Mouse (Mus musculus) erythroid progenitor cell, adult 5-6 weeks (primary cell): ENCODE results near the gene Rabgap1. TPM values are rescaled to one million over a fixed set of nuclear protein-coding genes. Genes with fewer than 3 reads are reported as not detected.

Experiments
- total RNA-seq, 2 experiments: library from RNA; stranded (forward) in 1 of 2; stranded (reverse) in 1 of 2; fragments of 150-400 nt in 1 of 2; fragments of 186-747, 209-891 nt in 1 of 2; gene quantifications; 2 replicates each; pipeline versions ENCODE4 v1.2.3 to v1.2.4; 2015 to 2017; ENCODE audit warnings: low replicate concordance in 2 of 2

Rabgap1 gene
- total RNA-seq, 2 experiments from 2014 or later = 5.9 to 21.3 TPM

Other genes with a start within 250 kb of the Rabgap1 start
- gene Olfr366, start 231.7 kb upstream of the Rabgap1 start, total RNA-seq (2015; ENCODE audit: low replicate concordance) = not detected in 2 replicates
- not detected in 2 replicates for gene Olfr366, start 231.7 kb upstream of the Rabgap1 start, total RNA-seq (2017; ENCODE audit: low replicate concordance)
- not detected in 2 replicates for gene Olfr368, start 116.8 kb upstream of the Rabgap1 start, total RNA-seq (2015; ENCODE audit: low replicate concordance)
- gene Olfr368, start 116.8 kb upstream of the Rabgap1 start, total RNA-seq (2017; ENCODE audit: low replicate concordance) = not detected in 2 replicates
- 18.4 and 24.3 TPM in 2 replicates for gene Pdcl, start 83.9 kb upstream of the Rabgap1 start, total RNA-seq (2015; ENCODE audit: low replicate concordance)
- 11.5 and 26.7 TPM in 2 replicates for gene Pdcl, start 83.9 kb upstream of the Rabgap1 start, total RNA-seq (2017; ENCODE audit: low replicate concordance)
- gene Rc3h2, start 20.4 kb upstream of the Rabgap1 start, total RNA-seq (2015; ENCODE audit: low replicate concordance) = 37.8 and 40.7 TPM in 2 replicates
- 48.0 and 62.0 TPM in 2 replicates for gene Rc3h2, start 20.4 kb upstream of the Rabgap1 start, total RNA-seq (2017; ENCODE audit: low replicate concordance)
- gene Zbtb26, start 144 bp upstream of the Rabgap1 start, total RNA-seq (2015; ENCODE audit: low replicate concordance) = 5.4 and 9.2 TPM in 2 replicates
- 6.4 and 8.0 TPM in 2 replicates for gene Zbtb26, start 144 bp upstream of the Rabgap1 start, total RNA-seq (2017; ENCODE audit: low replicate concordance)
- 6.5 and 14.3 TPM in 2 replicates for gene Zbtb6, start 108 bp upstream of the Rabgap1 start, total RNA-seq (2015; ENCODE audit: low replicate concordance)
- 13.2 and 22.3 TPM in 2 replicates for gene Zbtb6, start 108 bp upstream of the Rabgap1 start, total RNA-seq (2017; ENCODE audit: low replicate concordance)
- 1.3 and 1.4 TPM in 2 replicates for gene Gpr21, start 73.1 kb downstream of the Rabgap1 start, total RNA-seq (2015; ENCODE audit: low replicate concordance)
- gene Gpr21, start 73.1 kb downstream of the Rabgap1 start, total RNA-seq (2017; ENCODE audit: low replicate concordance) = 0.26 and 0.83 TPM in 2 replicates